Mouse (Mus musculus) common myeloid progenitor, adult 5-6 weeks (primary cell): ENCODE data around the gene Mrpl47. TPM values are rescaled to one million over a fixed set of nuclear protein-coding genes. Genes with fewer than 3 reads are reported as not detected.
A peak's percentile ranks its signal among the peaks of the same experiment; 100 is the strongest.
"Not testable (repeated sequence)": the region's sequence is repeated elsewhere in the genome, so short reads cannot be mapped to it uniquely, and the experiment has no call there.

ENCODE experiments used
- ATAC-seq: replicated peaks from 2 replicates; pipeline ENCODE4 v1.8.0; 2016; ENCODE audit warnings: low read depth, mild to moderate bottlenecking, moderate TSS enrichment, inconsistent platforms; ENCODE audit not compliant: poor library complexity, severe bottlenecking
- total RNA-seq: library from RNA; stranded (forward); fragments of 200-1000, 187-1606 nt; gene quantifications from 2 replicates; pipeline ENCODE4 v1.2.3, GENCODE M21; 2017

The Mrpl47 gene
- 27.8 and 31.0 TPM in 2 replicates for total RNA-seq

DNA sequence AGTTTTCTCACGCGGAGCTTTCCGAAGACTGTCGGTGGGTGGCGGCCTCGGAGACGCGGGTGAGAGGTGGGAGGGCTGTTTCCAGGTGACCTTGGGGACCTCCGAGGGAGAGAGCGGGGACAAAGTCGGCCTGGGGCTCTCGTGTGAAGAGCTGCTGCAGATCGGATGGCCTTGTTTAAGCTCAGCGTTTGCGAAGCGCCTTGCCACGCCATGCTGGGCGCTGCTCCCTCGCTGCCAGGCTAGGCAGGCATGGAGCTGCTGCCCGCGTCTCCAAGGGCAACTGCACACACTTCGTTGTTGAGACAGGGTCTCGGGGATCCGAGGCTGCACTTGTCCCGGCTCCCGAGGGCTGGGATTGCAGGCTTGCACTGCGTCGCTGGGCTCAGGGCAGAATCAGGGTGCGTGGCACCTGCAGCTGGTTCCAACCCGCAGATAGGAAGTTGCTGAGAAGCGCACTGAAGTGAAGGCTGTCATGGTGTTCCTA, at the start of gene Mrpl47:
Gene Mrpl47, minus strand, starts transcription at position 434 of the 484 bp plus-strand sequence.
- peak; percentile 5 for ATAC-seq

DNA sequence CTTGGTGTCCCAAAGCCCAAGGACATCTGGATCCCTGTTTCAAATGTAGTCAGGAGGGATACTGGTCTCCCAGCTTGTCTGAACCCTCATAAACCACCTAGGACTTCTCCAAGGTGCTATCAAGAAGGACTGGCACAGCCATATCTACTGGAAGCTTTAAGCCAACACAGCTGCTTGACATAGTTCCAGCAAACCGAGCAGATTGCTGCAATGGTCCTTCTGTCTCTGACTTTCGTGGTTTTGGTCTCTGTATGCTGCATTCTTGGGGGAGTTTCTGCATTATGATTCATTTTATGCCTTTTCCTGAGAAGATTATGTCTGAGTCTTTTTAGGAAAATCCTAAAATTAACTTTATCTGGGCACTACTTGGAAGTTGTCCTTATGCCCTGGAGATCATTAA, 33.4 kb upstream of the Mrpl47 start:
- ATAC-seq, result no peak

DNA sequence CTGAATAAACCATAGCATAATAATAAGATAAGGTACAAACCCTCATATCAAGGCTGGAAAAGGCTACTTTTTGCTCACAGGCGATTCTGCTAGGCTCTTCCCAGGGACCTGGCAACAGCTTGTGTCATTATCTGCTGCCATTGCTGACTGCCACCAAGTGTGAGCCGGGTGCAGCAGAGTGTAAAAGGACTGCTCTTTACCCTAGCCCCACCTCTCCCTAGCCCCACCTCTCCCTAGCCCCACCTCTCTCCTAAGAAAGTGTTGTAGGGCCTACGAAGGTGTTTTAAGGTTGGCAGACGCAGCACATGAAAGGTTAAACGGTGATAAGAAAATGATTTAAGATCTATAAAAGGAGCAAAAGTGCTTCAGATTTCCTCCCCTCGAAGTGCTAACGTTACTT, 26.5 kb upstream of the Mrpl47 start:
- no peak for ATAC-seq

- ATAC-seq, result no peak
Measured at GRCm38 (mm10) chr3:32762962-32763361, 25.6 kb upstream of the Mrpl47 start.

- ATAC-seq, result no peak
Measured at GRCm38 (mm10) chr3:32759212-32759611, 21.8 kb upstream of the Mrpl47 start.

DNA sequence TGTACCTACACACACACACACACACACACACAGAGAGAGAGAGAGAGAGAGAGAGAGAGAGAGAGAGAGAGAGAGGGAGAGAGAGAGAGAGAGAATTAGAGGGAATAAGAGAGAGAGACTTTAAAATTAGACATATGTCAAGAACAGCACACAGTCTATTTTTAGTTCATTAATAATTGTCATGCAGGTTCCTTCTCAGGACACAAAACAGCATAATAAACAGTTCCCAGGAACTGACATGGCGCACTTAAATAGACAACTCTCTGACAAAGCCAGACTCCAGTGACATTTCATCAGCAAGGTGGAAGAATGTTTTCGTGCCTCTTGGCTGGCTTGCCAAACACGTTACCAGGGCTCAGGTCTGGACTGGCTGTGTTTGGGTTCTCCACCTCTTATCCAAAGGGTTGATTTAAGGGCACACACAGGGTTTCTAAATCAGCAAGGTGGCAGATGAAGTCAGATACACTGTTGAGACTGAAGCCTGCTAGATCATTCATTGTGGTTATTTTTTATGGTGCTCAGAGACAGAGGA, 17.0 kb upstream of the Mrpl47 start:
- no peak for ATAC-seq

GRCm38 (mm10) chr3:32749820-32750579, 12.6 kb upstream of the Mrpl47 start:
- no peak for ATAC-seq

DNA sequence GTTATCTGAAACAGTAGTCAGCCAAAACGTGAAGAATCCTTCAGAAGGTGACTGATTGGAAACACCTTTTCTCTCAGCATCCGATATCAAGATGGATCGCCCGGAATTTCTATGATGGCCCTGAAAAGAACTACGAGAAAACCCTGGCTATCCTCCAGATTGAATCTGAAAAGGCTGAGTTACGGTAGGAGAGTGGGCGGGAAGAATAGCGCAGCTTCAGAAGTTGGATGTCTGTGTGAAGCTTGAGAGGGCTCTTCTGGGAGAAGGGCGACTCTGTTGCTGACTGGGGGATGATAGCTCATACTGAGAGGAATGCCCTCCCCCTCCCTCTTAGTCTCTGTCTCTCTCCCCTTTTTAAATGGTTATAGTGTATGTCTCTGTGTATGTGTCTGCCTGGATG, 11.0 kb upstream of the Mrpl47 start:
- ATAC-seq, result no peak

DNA sequence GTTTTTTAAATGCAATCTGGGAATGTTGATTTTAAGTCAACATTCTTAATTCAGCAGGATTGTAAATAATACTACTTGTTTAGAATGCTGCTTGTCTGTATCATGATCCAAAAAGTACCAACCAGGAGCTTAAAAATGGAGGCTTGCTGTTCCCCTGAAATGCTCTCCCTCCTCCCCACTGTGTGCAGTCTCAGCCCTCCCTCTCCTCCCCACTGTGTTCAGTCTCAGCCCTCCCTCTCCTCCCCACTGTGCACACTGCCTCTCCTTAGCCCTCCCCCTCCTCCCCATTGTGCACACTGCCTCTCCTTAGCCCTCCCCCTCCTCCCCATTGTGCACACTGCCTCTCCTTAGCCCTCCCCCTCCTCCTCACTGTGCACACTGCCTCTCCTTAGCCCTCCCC, 8.0 kb upstream of the Mrpl47 start:
- not testable (repeated sequence) for ATAC-seq

DNA sequence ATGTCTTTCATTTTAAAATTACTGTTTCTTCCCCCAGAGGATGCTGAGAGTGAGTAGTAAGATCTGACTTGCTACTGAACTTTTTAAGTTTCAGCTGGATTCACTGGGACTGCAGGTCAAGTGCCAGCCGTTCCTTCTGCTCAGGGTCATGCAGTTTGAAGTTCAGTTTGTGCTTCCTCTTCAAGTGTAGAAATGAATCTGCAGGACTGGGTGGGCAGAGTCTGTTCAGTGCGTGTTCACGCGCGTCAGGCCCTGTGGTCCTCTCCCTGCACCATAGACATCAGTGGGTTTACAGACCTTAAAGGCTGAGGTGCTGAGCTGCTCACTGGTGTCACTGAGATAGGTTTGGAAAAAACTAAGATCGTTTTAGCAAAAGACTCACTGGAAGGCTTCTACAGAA, 7.6 kb upstream of the Mrpl47 start:
- no peak for ATAC-seq

DNA sequence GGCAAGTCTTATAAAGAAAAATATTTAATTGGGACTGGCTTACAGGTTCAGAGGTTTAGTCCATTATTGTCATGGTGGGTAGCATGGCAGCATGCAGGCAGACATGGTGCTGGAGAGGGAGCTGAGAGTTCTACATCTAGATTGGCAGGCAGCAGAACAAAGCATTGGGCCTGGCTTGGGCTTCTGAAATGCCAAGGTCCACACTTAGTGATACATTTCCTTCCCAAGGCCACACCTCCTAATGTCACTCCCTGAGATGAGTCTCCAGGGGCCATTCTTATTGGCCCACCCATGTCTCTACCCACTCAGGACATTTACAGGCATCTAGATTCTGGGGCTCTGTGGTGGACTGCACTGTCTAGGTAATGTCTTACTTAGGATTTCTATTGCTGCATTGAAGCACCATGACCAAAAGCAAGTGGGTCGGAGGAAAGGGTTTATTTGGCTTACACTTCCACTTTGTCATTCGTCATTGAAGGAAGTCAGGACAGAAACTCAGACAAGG, 4.9 kb upstream of the Mrpl47 start:
- ATAC-seq, result no peak

GRCm38 (mm10) chr3:32738549-32738948, 1.1 kb upstream of the Mrpl47 start:
- ATAC-seq, result no peak

DNA sequence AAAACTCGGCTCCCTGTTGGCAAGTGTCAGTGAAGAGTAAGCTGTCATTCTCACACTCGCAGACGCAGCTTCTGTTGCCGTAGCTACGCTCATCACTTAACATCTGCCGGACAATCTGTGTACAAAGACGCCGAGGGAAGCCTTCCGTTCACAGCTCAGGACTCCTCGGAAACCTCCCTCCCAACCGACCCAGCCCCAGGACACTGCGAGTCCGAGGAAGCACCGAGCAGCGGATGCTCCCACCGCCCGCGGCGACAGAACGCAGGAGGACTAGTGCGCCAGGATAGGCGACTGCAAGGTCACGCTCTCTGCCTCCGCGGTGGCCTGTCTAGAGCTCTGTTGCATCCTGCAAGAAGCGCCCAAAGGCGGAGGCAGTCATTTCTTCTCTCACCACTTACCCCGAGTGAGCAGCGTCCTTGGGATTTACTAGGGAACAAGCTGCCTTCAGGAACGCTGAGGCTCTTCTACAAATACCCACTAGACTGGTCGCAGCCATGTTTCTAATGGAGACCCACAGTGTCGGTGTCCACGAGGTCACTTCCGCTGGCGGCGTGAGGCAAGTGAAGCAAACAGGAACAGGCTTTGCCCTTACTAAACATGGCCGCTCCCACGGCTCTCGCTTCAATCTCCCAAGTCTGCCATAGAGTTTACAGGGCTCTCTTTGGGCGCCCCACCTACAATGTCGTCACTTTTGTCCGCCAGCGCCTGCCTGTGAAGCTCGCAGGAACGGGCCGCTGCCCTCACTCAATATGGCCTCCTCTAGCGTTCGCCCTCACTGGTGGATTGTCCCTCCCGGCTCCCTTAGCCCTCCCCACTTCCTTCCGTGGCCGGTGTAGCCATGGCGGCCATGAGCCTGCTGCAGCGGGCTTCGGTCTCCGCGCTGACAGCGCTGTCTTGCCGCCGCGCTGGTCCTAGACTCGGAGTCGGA, 897 bp downstream of the Mrpl47 start, which contains the start of gene Ndufb5:
Gene Ndufb5, plus strand, starts transcription at position 747 of the 928 bp plus-strand sequence.
- ATAC-seq, result peak; percentile 92

DNA sequence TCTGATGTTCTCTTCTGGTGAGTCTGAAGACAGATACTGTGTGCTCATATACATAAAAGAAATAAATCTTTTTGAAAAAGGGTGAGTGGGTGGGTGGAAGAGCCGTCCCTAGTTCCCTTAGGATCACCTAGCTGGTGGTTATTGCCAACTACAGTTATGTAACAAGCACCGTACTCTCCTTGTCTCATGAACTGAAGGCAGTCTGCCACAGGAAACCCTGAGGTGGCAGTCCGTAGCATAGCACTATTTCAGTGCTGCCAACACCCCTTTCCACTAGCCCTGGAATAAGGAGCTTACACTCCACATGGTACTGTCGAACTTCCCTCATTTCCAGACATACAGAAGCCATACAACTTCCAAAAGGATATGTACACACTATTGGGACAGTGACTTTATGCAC, 9.5 kb downstream of the Mrpl47 start:
- no peak for ATAC-seq

- no peak for ATAC-seq
Measured at GRCm38 (mm10) chr3:32725951-32726350, 11.5 kb downstream of the Mrpl47 start.

- ATAC-seq, result no peak
Measured at GRCm38 (mm10) chr3:32724191-32724590, 13.2 kb downstream of the Mrpl47 start.

DNA sequence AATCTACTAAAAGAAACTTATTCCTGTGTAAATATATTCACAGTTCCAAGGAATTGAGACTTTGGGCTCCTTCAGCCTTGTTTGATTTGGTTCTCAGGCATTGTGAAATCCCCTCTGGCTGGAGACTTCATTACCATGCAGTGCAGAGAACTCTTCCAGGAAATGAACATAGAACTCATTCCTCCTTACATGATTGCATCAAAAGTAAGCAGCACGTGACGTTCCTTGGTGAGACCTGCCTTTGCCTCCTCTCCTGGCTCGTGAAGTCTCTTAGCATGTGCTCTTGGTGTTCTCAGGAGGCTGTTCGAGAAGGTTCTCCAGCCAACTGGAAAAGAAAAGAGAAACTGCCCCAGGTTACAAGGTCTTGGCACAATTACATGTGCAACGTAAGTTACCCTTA, 19.1 kb downstream of the Mrpl47 start:
- no peak for ATAC-seq

DNA sequence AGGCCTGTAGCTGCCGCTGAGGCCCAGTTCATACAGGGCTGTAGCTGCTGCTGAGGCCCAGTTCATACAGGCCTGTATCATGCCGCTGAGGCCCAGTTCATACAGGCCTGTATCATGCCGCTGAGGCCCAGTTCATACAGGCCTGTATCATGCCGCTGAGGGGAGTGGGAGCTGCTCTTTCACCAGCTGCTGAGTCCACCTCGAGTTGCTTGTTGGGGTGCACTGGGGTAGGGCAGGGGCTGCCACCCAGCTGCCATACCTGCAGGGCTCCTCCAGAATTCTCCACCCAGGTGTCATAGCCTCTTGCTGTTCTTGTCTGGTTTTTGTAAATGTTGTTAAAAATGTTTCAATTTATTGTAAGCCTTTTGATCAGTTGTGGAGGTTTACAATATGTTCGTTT, 20.0 kb downstream of the Mrpl47 start:
- not testable (repeated sequence) for ATAC-seq

DNA sequence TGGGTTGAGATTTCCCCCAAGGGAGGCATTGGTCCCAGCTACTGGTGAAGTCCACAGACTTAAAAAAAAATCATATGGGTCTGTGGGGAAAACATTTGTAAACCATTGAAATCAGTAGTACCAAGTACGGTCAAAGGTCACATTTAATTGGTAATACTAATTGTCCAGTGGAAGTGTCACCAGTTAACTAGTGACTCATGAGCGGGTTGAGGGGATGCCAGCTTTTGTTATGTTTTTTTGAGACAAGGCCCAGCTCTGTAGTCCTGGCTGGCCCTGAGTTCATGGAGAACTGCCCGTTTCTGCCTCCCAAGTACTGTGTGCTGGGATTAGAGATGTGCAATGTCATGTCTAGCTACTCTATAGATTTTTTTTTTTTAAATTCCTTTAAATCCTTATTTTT, 23.7 kb downstream of the Mrpl47 start:
- ATAC-seq, result no peak

GRCm38 (mm10) chr3:32709388-32709787, 28.0 kb downstream of the Mrpl47 start:
- ATAC-seq, result no peak
